Mouse (Mus musculus) hindbrain, embryonic 13.5 days (tissue): ENCODE results near the gene Coa3. TPM values are rescaled to one million over a fixed set of nuclear protein-coding genes. Genes with fewer than 3 reads are reported as not detected.

Source experiments
- ATAC-seq: fragments of 200-750 bp; cut with Nextera tagmentation; 2 replicates; pipeline ENCODE4 v1.8.0; 2017; ENCODE audit warnings: moderate TSS enrichment; ENCODE audit not compliant: low FRiP score
- H3K27ac ChIP-seq: fragments of 300-500 bp; sonication (generic); 2 replicates; pipeline ENCODE4 v1.5.1; 2015; ENCODE audit warnings: inconsistent platforms, mild to moderate bottlenecking, moderate library complexity
- H3K27me3 ChIP-seq: fragments of 300-500 bp; sonication (generic); 2 replicates; pipeline ENCODE4 v1.6.1; 2015; ENCODE audit warnings: mild to moderate bottlenecking, inconsistent platforms
- H3K36me3 ChIP-seq: fragments of 300-500 bp; sonication (generic); 2 replicates; pipeline ENCODE4 v1.6.1; 2015; ENCODE audit warnings: mild to moderate bottlenecking, inconsistent platforms
- H3K4me1 ChIP-seq: fragments of 300-500 bp; sonication (generic); replicated peaks from 2 replicates; pipeline ENCODE4 v1.6.1; 2015; ENCODE audit warnings: inconsistent platforms
- H3K4me2 ChIP-seq: fragments of 300-500 bp; sonication (generic); 2 replicates; pipeline ENCODE4 v1.6.1; 2015; ENCODE audit warnings: inconsistent platforms, mild to moderate bottlenecking, moderate library complexity
- H3K4me3 ChIP-seq: fragments of 300-500 bp; sonication (generic); 2 replicates; pipeline ENCODE4 v1.5.1; 2015; ENCODE audit warnings: mild to moderate bottlenecking, inconsistent platforms
- H3K9ac ChIP-seq: fragments of 300-500 bp; sonication (generic); 2 replicates; pipeline ENCODE4 v1.6.1; 2015; ENCODE audit warnings: mild to moderate bottlenecking, inconsistent platforms
- H3K9me3 ChIP-seq: fragments of 300-500 bp; sonication (generic); 2 replicates; pipeline ENCODE4 v1.6.1; 2016; ENCODE audit warnings: inconsistent platforms
- WGBS: fragments of 180-500 bp; shearing (Covaris S2); methylation state at CpG from one replicate; pipeline ENCODE4 v1.1.7; 2015; 5-methylcytosine and 5-hydroxymethylcytosine counted together
- polyA plus RNA-seq: library from polyadenylated mRNA; unstranded; fragments of >200 nt; fragmentation: Nextera tagmentation; extraction: Ambion mirVana; gene quantifications from 2 replicates; pipeline ENCODE4 v1.2.1, GENCODE M21; 2015

Coa3 gene
- polyA plus RNA-seq, 1 experiment from 2014 or later: 226 TPM

GRCm38 (mm10) chr11:101260826-101261380 lies 18.0 kb downstream of the Coa3 start:
- H3K4me1 ChIP-seq: peaks cover 50% of the 10 kb centered on the region
- ATAC-seq: peak; percentile 46; the same call in 1 of the 2 replicates
- WGBS: under 1% methylated on average over 30 of the region's 30 CpGs

GRCm38 (mm10) chr11:101259948-101260825 lies 18.7 kb downstream of the Coa3 start, which contains the start of gene Wnk4:
TSS of gene Wnk4 (plus strand) at chr11:101260567.
- under 1% methylated on average over 31 of the region's 43 CpGs for WGBS
- H3K36me3 ChIP-seq: peaks cover 18% of the 10 kb centered on the region
- peak within 1 kb of the TSS; percentile 92 for H3K4me2 ChIP-seq
- peak within 1 kb of the TSS; percentile 35; the same call in 1 of the 2 replicates for H3K27ac ChIP-seq
- peak; percentile 67 for ATAC-seq
- no peaks in the 10 kb centered on the region for H3K9me3 ChIP-seq
- peak within 1 kb of the TSS; percentile 46 for H3K4me3 ChIP-seq
- H3K9ac ChIP-seq: peak within 1 kb of the TSS; percentile 76
- H3K27me3 ChIP-seq: peaks cover 62% of the 10 kb centered on the region
- H3K4me1 ChIP-seq: peaks cover 47% of the 10 kb centered on the region

More at GRCm38 (mm10) chr11:101260826-101261380, 18.0 kb downstream of the Coa3 start:
- Histone ChIP-seq H3K9me3 (no peaks in the 10 kb centered on the region), H3K4me2 (peak overlapping the region; percentile 92), H3K9ac (peak overlapping the region; percentile 76), H3K27me3 (peaks cover 69% of the 10 kb centered on the region), H3K36me3 (peaks cover 18% of the 10 kb centered on the region), H3K4me3 (peak overlapping the region; percentile 46), H3K27ac (no peak overlapping the region)

- no peak overlapping the region for H3K4me3 ChIP-seq
- peaks cover 18% of the 10 kb centered on the region for H3K36me3 ChIP-seq
- 48% methylated on average over 6 of the region's 6 CpGs for WGBS
- peaks cover 54% of the 10 kb centered on the region for H3K27me3 ChIP-seq
- H3K4me1 ChIP-seq: peaks cover 47% of the 10 kb centered on the region
- H3K27ac ChIP-seq: no peak overlapping the region
- no peak for ATAC-seq
- 0 out of 2 replicates have a peak overlapping the region, but pooled peaks have one; percentile 76 for H3K9ac ChIP-seq
- H3K4me2 ChIP-seq: peak overlapping the region; percentile 92
- no peaks in the 10 kb centered on the region for H3K9me3 ChIP-seq
These were observed 19.6 kb downstream of the Coa3 start for GRCm38 (mm10) chr11:101259261-101259712.

- H3K9me3 ChIP-seq: no peaks in the 10 kb centered on the region
- no peak overlapping the region for H3K4me3 ChIP-seq
- H3K9ac ChIP-seq: no peak overlapping the region
- no peak overlapping the region for H3K27ac ChIP-seq
- ATAC-seq: no peak
- H3K36me3 ChIP-seq: peaks cover 18% of the 10 kb centered on the region
- H3K27me3 ChIP-seq: peaks cover 23% of the 10 kb centered on the region
- 87% methylated on average over 13 of the region's 13 CpGs for WGBS
- peaks cover 36% of the 10 kb centered on the region for H3K4me1 ChIP-seq
- no peak overlapping the region for H3K4me2 ChIP-seq
These were observed 22.8 kb downstream of the Coa3 start for GRCm38 (mm10) chr11:101255826-101256775.

GRCm38 (mm10) chr11:101253613-101254389 lies 25.1 kb downstream of the Coa3 start, which contains the start of gene Vps25:
TSS of gene Vps25 (plus strand) at chr11:101253707.
- no peaks in the 10 kb centered on the region for H3K9me3 ChIP-seq
- H3K4me1 ChIP-seq: peaks cover 16% of the 10 kb centered on the region
- peak within 1 kb of the TSS; percentile 90 for H3K4me3 ChIP-seq
- WGBS: under 1% methylated on average over 40 of the region's 40 CpGs
- H3K9ac ChIP-seq: peak within 1 kb of the TSS; percentile 95
- peak; percentile 88 for ATAC-seq
- H3K36me3 ChIP-seq: peaks cover 13% of the 10 kb centered on the region
- 0 out of 2 replicates have a peak, but pooled peaks cover under 1% of the 10 kb centered on the region for H3K27me3 ChIP-seq
- H3K4me2 ChIP-seq: peak within 1 kb of the TSS; percentile 95
- peak within 1 kb of the TSS; percentile 91 for H3K27ac ChIP-seq

GRCm38 (mm10) chr11:101252941-101253340 lies 26.0 kb downstream of the Coa3 start:
- H3K27ac ChIP-seq: peak overlapping the region; percentile 91
- H3K9me3 ChIP-seq: no peaks in the 10 kb centered on the region
- peaks cover 6% of the 10 kb centered on the region for H3K36me3 ChIP-seq
- peaks cover 6% of the 10 kb centered on the region for H3K27me3 ChIP-seq
- peak overlapping the region; percentile 90 for H3K4me3 ChIP-seq
- ATAC-seq: no peak
- peak overlapping the region; percentile 95 for H3K4me2 ChIP-seq
- H3K4me1 ChIP-seq: peaks cover 16% of the 10 kb centered on the region
- H3K9ac ChIP-seq: peak overlapping the region; percentile 95
- WGBS: 16% methylated on average over 7 of the region's 7 CpGs

GRCm38 (mm10) chr11:101251031-101251430 lies 27.9 kb downstream of the Coa3 start:
- H3K9me3 ChIP-seq: no peaks in the 10 kb centered on the region
- H3K27me3 ChIP-seq: peaks cover 24% of the 10 kb centered on the region
- no peak overlapping the region for H3K4me2 ChIP-seq
- H3K36me3 ChIP-seq: no peaks in the 10 kb centered on the region
- no peak overlapping the region for H3K27ac ChIP-seq
- H3K9ac ChIP-seq: no peak overlapping the region
- peaks cover 28% of the 10 kb centered on the region for H3K4me1 ChIP-seq
- WGBS: 72% methylated on average over 2 of the region's 2 CpGs
- H3K4me3 ChIP-seq: no peak overlapping the region
- ATAC-seq: no peak

- Histone ChIP-seq H3K4me1 (peaks cover 23% of the 10 kb centered on the region), H3K9ac (no peak overlapping the region), H3K4me3 (0 out of 2 replicates have a peak overlapping the region, but pooled peaks have one; percentile 12), H3K9me3 (no peaks in the 10 kb centered on the region), H3K4me2 (peak overlapping the region; percentile 96; the same call in 1 of the 2 replicates), H3K27ac (no peak overlapping the region), H3K36me3 (no peaks in the 10 kb centered on the region), H3K27me3 (peaks cover 49% of the 10 kb centered on the region)
- WGBS: 39% methylated on average over 14 of the region's 14 CpGs
- ATAC-seq: no peak
These were observed 30.5 kb downstream of the Coa3 start for GRCm38 (mm10) chr11:101248258-101248994.

- no peak overlapping the region for H3K9ac ChIP-seq
These were observed 31.3 kb downstream of the Coa3 start for GRCm38 (mm10) chr11:101247521-101248030.

GRCm38 (mm10) chr11:101246702-101247012 lies 32.3 kb downstream of the Coa3 start:
- Histone ChIP-seq H3K4me3 (peak overlapping the region; percentile 59), H3K27me3 (peaks cover 56% of the 10 kb centered on the region), H3K36me3 (no peaks in the 10 kb centered on the region), H3K4me2 (peak overlapping the region; percentile 96), H3K4me1 (peaks cover 16% of the 10 kb centered on the region), H3K27ac (peak overlapping the region; percentile 60), H3K9ac (peak overlapping the region; percentile 82), H3K9me3 (no peaks in the 10 kb centered on the region)
- 2% methylated on average over 7 of the region's 7 CpGs for WGBS
- ATAC-seq: peak; percentile 32; the same call in 1 of the 2 replicates

More at GRCm38 (mm10) chr11:101247521-101248030, 31.3 kb downstream of the Coa3 start:
- Histone ChIP-seq H3K4me3 (peak overlapping the region; percentile 59), H3K36me3 (no peaks in the 10 kb centered on the region), H3K27ac (0 out of 2 replicates have a peak overlapping the region, but pooled peaks have one; percentile 12), H3K27me3 (peaks cover 54% of the 10 kb centered on the region), H3K9me3 (no peaks in the 10 kb centered on the region), H3K4me1 (peaks cover 17% of the 10 kb centered on the region), H3K4me2 (peak overlapping the region; percentile 96)
- 79% methylated on average over 6 of the region's 6 CpGs for WGBS
- ATAC-seq: no peak
